Mouse (Mus musculus): ENCODE results near the gene Hao2. TPM values are rescaled to one million over a fixed set of nuclear protein-coding genes. Genes with fewer than 3 reads are reported as not detected.
A peak's percentile ranks its signal among the peaks of the same experiment; 100 is the strongest.

Hao2 gene
- polyA plus RNA-seq (2012; rRNA removed): 0.96 and 1.1 TPM in 2 replicates

DNA sequence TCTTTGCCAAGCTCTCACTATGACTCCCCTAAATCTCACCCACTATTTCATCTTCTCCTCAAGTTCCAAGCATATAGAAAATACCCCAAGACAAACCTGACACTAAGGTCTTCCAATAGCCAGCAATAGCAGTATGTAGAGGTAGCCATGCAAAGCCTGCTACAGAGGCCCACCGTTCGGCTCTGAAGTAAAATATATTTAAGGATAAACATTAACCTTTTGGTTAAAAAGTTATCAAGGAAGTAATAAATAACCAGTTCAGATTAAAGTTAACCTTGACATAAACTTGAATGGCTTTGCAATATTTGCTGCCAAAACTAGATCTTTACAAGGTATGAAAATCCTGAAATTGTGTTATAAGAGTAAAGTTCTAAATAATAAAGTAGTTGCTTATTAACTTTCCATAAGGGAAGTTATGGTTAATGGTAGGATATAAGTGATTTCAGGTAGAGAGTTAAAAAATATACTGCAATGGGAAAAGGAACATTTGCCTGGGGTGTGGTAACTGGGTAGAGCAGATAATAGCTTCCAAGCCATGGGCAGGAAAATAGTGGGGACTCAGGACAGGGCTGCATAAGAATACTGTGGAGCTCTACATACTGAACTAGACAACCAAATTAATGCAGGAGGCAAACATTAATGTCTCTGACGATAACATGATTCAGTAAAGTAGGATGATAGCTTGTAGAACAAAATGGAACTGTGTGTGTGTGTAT is at the start of gene Hao2:
TSS of gene Hao2 (minus strand) at position 183 of the 716 bp plus-strand sequence.
- peak within 1 kb of the TSS; percentile 49 for H3K27ac ChIP-seq (ENCODE audit: control insufficient read depth, insufficient read depth, low read depth, low read length)
- H3K36me3 ChIP-seq (ENCODE audit: control insufficient read depth, insufficient read depth, low read length): no peaks in the 10 kb centered on the region
- H3K4me1 ChIP-seq (ENCODE audit: control insufficient read depth, insufficient read depth, low read length): no peaks in the 10 kb centered on the region
- TF ChIP-seq POLR2A (IDR thresholded peaks at IDR 0.05; ENCODE audit: control insufficient read depth, low read depth, low read length) (no peak), CTCF (IDR thresholded peaks at IDR 0.05; ENCODE audit: control insufficient read depth, insufficient read depth, insufficient replicate concordance, low read depth, low read length) (no peak)
- H3K27me3 ChIP-seq (ENCODE audit: control insufficient read depth, insufficient read depth, low read length): no peaks in the 10 kb centered on the region
- H3K4me3 ChIP-seq (ENCODE audit: control insufficient read depth, low read depth, low read length): no peak within 1 kb of the TSS

DNA sequence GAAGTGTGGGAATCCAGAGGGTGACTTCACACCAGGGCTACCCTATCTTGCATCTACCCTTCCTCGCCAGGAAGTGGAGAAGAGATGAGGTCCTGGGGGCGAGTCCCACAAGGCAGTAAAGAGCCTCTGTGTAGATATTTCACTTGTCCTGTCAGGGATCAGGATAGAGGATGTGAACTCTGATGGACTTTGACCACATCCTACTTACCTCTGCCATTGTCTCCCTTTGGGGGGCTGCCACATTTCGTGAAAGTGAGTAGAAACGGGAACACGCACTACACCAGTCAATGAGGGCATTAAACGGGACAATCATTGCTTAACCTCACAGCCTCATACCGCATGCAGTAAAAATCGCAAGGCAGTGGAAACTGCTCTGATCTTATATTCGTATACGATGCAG is 48.6 kb upstream of the Hao2 start:
- Histone ChIP-seq H3K4me3 (ENCODE audit: control insufficient read depth, low read depth, low read length) (no peak overlapping the region), H3K27me3 (ENCODE audit: control insufficient read depth, insufficient read depth, low read length) (no peaks in the 10 kb centered on the region), H3K4me1 (ENCODE audit: control insufficient read depth, insufficient read depth, low read length) (no peaks in the 10 kb centered on the region), H3K27ac (ENCODE audit: control insufficient read depth, insufficient read depth, low read depth, low read length) (no peak overlapping the region), H3K36me3 (ENCODE audit: control insufficient read depth, insufficient read depth, low read length) (no peaks in the 10 kb centered on the region)
- TF ChIP-seq POLR2A (IDR thresholded peaks at IDR 0.05; ENCODE audit: control insufficient read depth, low read depth, low read length) (no peak), CTCF (IDR thresholded peaks at IDR 0.05; ENCODE audit: control insufficient read depth, insufficient read depth, insufficient replicate concordance, low read depth, low read length) (no peak)

DNA sequence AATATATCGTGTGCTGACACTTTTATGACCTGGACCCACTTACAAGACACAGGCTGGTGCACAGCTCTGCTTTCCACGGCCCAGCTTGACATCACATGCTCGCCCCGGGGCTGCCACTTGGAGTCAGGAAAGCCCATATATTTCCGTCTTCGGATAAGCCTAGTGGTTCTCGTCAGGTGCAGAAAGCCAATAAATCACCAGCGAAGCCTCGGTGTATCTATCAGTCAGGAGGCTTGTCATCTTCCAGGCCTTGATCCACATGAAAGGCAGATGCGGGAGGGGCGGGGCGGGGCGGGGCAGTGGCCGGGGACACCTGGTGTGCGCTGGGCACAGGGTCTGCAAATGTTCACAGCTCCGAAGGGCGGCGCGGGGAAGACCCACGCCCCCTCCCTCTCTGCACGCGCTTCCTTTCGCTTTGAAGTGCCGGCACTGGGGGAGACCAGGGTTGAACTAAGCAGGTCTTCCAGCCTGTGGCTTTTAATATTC is 48.1 kb upstream of the Hao2 start:
- TF ChIP-seq POLR2A (IDR thresholded peaks at IDR 0.05; ENCODE audit: control insufficient read depth, low read depth, low read length) (no peak), CTCF (IDR thresholded peaks at IDR 0.05; ENCODE audit: control insufficient read depth, insufficient read depth, insufficient replicate concordance, low read depth, low read length) (no peak)
- Histone ChIP-seq H3K36me3 (ENCODE audit: control insufficient read depth, insufficient read depth, low read length) (no peaks in the 10 kb centered on the region), H3K27ac (ENCODE audit: control insufficient read depth, insufficient read depth, low read depth, low read length) (no peak overlapping the region), H3K4me1 (ENCODE audit: control insufficient read depth, insufficient read depth, low read length) (no peaks in the 10 kb centered on the region), H3K27me3 (ENCODE audit: control insufficient read depth, insufficient read depth, low read length) (no peaks in the 10 kb centered on the region), H3K4me3 (ENCODE audit: control insufficient read depth, low read depth, low read length) (no peak overlapping the region)

DNA sequence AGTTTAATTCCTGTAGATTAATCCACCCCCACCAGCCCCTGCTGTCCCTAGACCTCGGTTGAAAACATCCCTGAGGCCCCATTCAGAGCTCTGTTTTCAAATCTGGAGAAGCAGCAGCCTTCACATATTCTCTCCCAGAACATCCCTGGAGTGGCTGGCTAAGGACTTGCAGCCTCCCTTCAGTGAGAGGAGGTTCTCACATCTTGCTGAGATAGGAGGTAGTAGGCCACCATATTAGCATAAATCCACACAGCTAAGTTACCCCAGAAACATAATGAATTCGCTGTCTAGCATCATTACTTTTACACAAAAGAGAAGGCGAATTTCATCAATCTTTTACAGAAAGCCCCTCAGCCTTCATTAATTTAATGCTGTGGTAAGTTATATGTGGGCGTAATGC is 47.2 kb upstream of the Hao2 start:
- no peaks in the 10 kb centered on the region for H3K4me1 ChIP-seq (ENCODE audit: control insufficient read depth, insufficient read depth, low read length)
- TF ChIP-seq CTCF (IDR thresholded peaks at IDR 0.05; ENCODE audit: control insufficient read depth, insufficient read depth, insufficient replicate concordance, low read depth, low read length): no peak
- no peak for TF ChIP-seq POLR2A (IDR thresholded peaks at IDR 0.05; ENCODE audit: control insufficient read depth, low read depth, low read length)
- no peak overlapping the region for H3K27ac ChIP-seq (ENCODE audit: control insufficient read depth, insufficient read depth, low read depth, low read length)
- H3K27me3 ChIP-seq (ENCODE audit: control insufficient read depth, insufficient read depth, low read length): no peaks in the 10 kb centered on the region
- no peaks in the 10 kb centered on the region for H3K36me3 ChIP-seq (ENCODE audit: control insufficient read depth, insufficient read depth, low read length)
- H3K4me3 ChIP-seq (ENCODE audit: control insufficient read depth, low read depth, low read length): no peak overlapping the region

GRCm38 (mm10) chr3:98936446-98936845 is 43.4 kb upstream of the Hao2 start:
- H3K4me3 ChIP-seq (ENCODE audit: control insufficient read depth, low read depth, low read length): no peak overlapping the region
- H3K27ac ChIP-seq (ENCODE audit: control insufficient read depth, insufficient read depth, low read depth, low read length): no peak overlapping the region
- H3K36me3 ChIP-seq (ENCODE audit: control insufficient read depth, insufficient read depth, low read length): no peaks in the 10 kb centered on the region
- H3K4me1 ChIP-seq (ENCODE audit: control insufficient read depth, insufficient read depth, low read length): no peaks in the 10 kb centered on the region
- TF ChIP-seq CTCF (IDR thresholded peaks at IDR 0.05; ENCODE audit: control insufficient read depth, insufficient read depth, insufficient replicate concordance, low read depth, low read length) (no peak), POLR2A (IDR thresholded peaks at IDR 0.05; ENCODE audit: control insufficient read depth, low read depth, low read length) (no peak)
- no peaks in the 10 kb centered on the region for H3K27me3 ChIP-seq (ENCODE audit: control insufficient read depth, insufficient read depth, low read length)

DNA sequence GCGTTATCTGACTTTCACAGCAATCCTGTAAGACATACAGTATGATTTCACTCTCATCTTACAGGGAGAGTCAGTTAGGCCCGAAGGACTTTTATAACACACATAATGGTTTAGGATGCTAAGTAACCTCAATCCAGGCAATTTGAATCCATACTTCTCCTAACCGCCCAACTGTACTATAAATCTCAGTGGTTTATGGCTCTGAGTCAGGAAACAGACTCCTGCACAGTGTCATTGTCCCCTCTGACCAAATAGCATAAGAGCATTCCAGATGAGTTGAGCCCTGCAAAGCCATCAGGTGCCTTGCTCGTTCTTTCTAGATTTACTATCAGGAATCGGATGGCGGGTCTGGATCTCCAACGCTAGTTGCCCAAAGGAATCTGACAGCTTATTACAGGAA is 41.6 kb upstream of the Hao2 start:
- no peaks in the 10 kb centered on the region for H3K4me1 ChIP-seq (ENCODE audit: control insufficient read depth, insufficient read depth, low read length)
- no peak overlapping the region for H3K27ac ChIP-seq (ENCODE audit: control insufficient read depth, insufficient read depth, low read depth, low read length)
- TF ChIP-seq POLR2A (IDR thresholded peaks at IDR 0.05; ENCODE audit: control insufficient read depth, low read depth, low read length) (no peak), CTCF (IDR thresholded peaks at IDR 0.05; ENCODE audit: control insufficient read depth, insufficient read depth, insufficient replicate concordance, low read depth, low read length) (no peak)
- no peak overlapping the region for H3K4me3 ChIP-seq (ENCODE audit: control insufficient read depth, low read depth, low read length)
- H3K27me3 ChIP-seq (ENCODE audit: control insufficient read depth, insufficient read depth, low read length): no peaks in the 10 kb centered on the region
- no peaks in the 10 kb centered on the region for H3K36me3 ChIP-seq (ENCODE audit: control insufficient read depth, insufficient read depth, low read length)

GRCm38 (mm10) chr3:98934041-98934440 is 41.0 kb upstream of the Hao2 start:
- TF ChIP-seq POLR2A (IDR thresholded peaks at IDR 0.05; ENCODE audit: control insufficient read depth, low read depth, low read length) (no peak), CTCF (IDR thresholded peaks at IDR 0.05; ENCODE audit: control insufficient read depth, insufficient read depth, insufficient replicate concordance, low read depth, low read length) (no peak)
- no peaks in the 10 kb centered on the region for H3K36me3 ChIP-seq (ENCODE audit: control insufficient read depth, insufficient read depth, low read length)
- no peaks in the 10 kb centered on the region for H3K4me1 ChIP-seq (ENCODE audit: control insufficient read depth, insufficient read depth, low read length)
- H3K27ac ChIP-seq (ENCODE audit: control insufficient read depth, insufficient read depth, low read depth, low read length): no peak overlapping the region
- no peaks in the 10 kb centered on the region for H3K27me3 ChIP-seq (ENCODE audit: control insufficient read depth, insufficient read depth, low read length)
- no peak overlapping the region for H3K4me3 ChIP-seq (ENCODE audit: control insufficient read depth, low read depth, low read length)
